Mouse (Mus musculus) C2C12 (cell line): ENCODE data around the gene Mtf2.

Experiments used
- CEBPB ChIP-seq: IDR thresholded peaks from one replicate; pipeline ENCODE4 v1.6.1; 2011; ENCODE audit warnings: low read depth, mild to moderate bottlenecking, control low read depth, moderate library complexity
- CTCF ChIP-seq: IDR thresholded peaks from one replicate; pipeline ENCODE4 v1.5.1; 2011; ENCODE audit not compliant: control insufficient read depth, insufficient read depth, insufficient read length
- FOSL1 ChIP-seq: IDR thresholded peaks from one replicate; pipeline ENCODE4 v1.8.0; 2011; ENCODE audit warnings: mild to moderate bottlenecking, low read length; ENCODE audit not compliant: poor library complexity, insufficient read depth, severe bottlenecking
- MAX ChIP-seq: IDR thresholded peaks from one replicate; pipeline ENCODE4 v1.6.1; 2011; ENCODE audit warnings: mild to moderate bottlenecking, control low read depth
- USF1 ChIP-seq: IDR thresholded peaks from one replicate; pipeline ENCODE4 v1.6.1; 2011; ENCODE audit warnings: low read depth, mild to moderate bottlenecking, control low read depth, moderate library complexity

- TF ChIP-seq MAX (no peak), CTCF (no peak), FOSL1 (no peak), CEBPB (no peak), USF1 (no peak)
Measured at GRCm38 (mm10) chr5:108100196-108100595, 34.7 kb downstream of the Mtf2 start.
